Mouse (Mus musculus) midbrain, embryonic 15.5 days (tissue): ENCODE measurements at regions not wholly inside any gene's neighbourhood (a gene's known extent, or its start where the extent isn't known, plus 50 kb on each side); places are given as distances from the start of the nearest gene placed in this dataset.

Experiments
- ATAC-seq: fragments of 200-750 bp; cut with Nextera tagmentation; replicated peaks from 2 replicates; pipeline ENCODE4 v1.8.0; 2017; ENCODE audit warnings: moderate TSS enrichment
- H3K27ac ChIP-seq: fragments of 300-500 bp; sonication (generic); 2 replicates; pipeline ENCODE4 v1.5.1; 2015; ENCODE audit warnings: mild to moderate bottlenecking, inconsistent platforms
- H3K27me3 ChIP-seq: fragments of 300-500 bp; sonication (generic); replicated peaks from 2 replicates; pipeline ENCODE4 v1.6.1; 2015; ENCODE audit warnings: inconsistent platforms
- H3K36me3 ChIP-seq: fragments of 300-500 bp; sonication (generic); replicated peaks from 2 replicates; pipeline ENCODE4 v1.6.1; 2015; ENCODE audit warnings: inconsistent platforms
- H3K4me1 ChIP-seq: fragments of 300-500 bp; sonication (generic); 2 replicates; pipeline ENCODE4 v1.6.1; 2015; ENCODE audit warnings: inconsistent platforms
- H3K4me2 ChIP-seq: fragments of 300-500 bp; sonication (generic); 2 replicates; pipeline ENCODE4 v1.6.1; 2015; ENCODE audit warnings: inconsistent platforms, mild to moderate bottlenecking, moderate library complexity
- H3K4me3 ChIP-seq: fragments of 300-500 bp; sonication (generic); 2 replicates; pipeline ENCODE4 v1.5.1; 2015; ENCODE audit warnings: mild to moderate bottlenecking, inconsistent platforms
- H3K9ac ChIP-seq: fragments of 300-500 bp; sonication (generic); 2 replicates; pipeline ENCODE4 v1.6.1; 2015; ENCODE audit warnings: mild to moderate bottlenecking, inconsistent platforms
- H3K9me3 ChIP-seq: fragments of 300-500 bp; sonication (generic); 2 replicates; pipeline ENCODE4 v1.6.1; 2016; ENCODE audit warnings: inconsistent platforms
- WGBS: fragments of 180-500 bp; shearing (Covaris S2); methylation state at CpG from one replicate; pipeline ENCODE4 v1.1.7; 2015; ENCODE audit warnings: mixed read lengths; 5-methylcytosine and 5-hydroxymethylcytosine counted together

DNA sequence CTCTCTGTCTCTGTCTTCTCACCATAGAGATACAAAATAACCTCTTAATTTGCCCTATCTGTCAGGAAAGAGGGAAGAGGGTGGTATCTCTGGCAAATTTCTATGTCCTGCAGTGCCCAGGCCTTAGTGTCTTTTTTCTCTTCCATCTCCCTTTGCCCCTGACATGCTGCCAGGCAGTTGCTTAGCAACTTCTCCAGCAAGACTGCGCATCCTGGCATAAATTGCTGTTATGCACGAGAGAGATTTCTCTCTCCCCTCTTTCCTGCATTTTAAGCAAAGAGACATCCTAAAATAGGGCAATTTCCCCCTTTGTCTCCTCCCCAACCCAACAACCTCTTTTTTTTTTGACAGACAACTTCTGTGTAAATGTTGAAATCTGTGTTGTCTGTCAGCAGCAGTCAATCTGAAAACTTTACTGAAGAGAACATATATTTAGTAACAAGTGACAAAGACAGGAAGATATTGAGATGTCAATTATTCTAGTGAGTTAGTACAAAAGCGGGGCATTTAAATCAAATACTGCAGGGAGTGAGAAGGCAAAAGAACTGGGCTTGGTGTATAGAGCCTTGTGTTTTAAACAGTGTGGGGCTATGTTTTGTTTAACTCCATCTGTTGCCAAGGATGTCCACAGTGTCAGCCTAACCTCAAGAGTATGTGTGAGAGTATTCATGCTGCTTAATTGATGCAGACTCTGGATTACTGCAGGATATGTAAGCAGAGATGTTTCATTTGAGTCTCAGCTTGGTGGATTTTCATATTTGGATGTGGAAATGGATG lies 2745.7 kb upstream of the Lrrc6 start:
- Histone ChIP-seq H3K36me3 (no peaks in the 10 kb centered on the region), H3K4me3 (no peak overlapping the region), H3K4me2 (no peak overlapping the region), H3K27ac (peak overlapping the region; percentile 26; the same call in 1 of the 2 replicates), H3K4me1 (peaks cover 7% of the 10 kb centered on the region; the same call in 1 of the 2 replicates), H3K9ac (no peak overlapping the region), H3K27me3 (no peaks in the 10 kb centered on the region), H3K9me3 (no peaks in the 10 kb centered on the region)
- WGBS = 35% methylated on average over 3 of the region's 3 CpGs
- ATAC-seq = peak; percentile 90

DNA sequence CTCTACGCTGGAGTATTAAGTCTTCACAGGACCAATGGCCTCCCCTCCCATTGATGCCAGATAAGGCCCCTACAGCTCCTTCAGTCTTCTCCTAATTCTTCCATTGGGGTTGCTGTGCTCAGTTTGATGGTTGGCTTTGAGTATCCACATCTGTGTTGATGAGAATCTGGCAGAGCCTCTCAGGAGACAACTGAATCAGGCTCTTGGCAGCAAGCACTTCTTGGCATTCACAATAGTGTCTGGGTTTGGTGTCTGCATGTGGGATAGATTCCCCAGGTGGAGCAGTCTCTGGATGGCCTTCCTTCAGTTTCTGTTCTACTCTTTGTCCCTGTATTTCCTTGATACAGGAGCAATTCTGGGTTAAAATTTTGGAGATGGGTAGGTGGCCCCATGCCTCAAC lies 2734.6 kb upstream of the Lrrc6 start:
- WGBS = 90% methylated on average over 1 of the region's 1 CpGs
- Histone ChIP-seq H3K9ac (no peak overlapping the region), H3K4me1 (no peaks in the 10 kb centered on the region), H3K27ac (no peak overlapping the region), H3K27me3 (no peaks in the 10 kb centered on the region), H3K9me3 (no peaks in the 10 kb centered on the region), H3K4me2 (no peak overlapping the region), H3K4me3 (no peak overlapping the region), H3K36me3 (no peaks in the 10 kb centered on the region)
- ATAC-seq = no peak

DNA sequence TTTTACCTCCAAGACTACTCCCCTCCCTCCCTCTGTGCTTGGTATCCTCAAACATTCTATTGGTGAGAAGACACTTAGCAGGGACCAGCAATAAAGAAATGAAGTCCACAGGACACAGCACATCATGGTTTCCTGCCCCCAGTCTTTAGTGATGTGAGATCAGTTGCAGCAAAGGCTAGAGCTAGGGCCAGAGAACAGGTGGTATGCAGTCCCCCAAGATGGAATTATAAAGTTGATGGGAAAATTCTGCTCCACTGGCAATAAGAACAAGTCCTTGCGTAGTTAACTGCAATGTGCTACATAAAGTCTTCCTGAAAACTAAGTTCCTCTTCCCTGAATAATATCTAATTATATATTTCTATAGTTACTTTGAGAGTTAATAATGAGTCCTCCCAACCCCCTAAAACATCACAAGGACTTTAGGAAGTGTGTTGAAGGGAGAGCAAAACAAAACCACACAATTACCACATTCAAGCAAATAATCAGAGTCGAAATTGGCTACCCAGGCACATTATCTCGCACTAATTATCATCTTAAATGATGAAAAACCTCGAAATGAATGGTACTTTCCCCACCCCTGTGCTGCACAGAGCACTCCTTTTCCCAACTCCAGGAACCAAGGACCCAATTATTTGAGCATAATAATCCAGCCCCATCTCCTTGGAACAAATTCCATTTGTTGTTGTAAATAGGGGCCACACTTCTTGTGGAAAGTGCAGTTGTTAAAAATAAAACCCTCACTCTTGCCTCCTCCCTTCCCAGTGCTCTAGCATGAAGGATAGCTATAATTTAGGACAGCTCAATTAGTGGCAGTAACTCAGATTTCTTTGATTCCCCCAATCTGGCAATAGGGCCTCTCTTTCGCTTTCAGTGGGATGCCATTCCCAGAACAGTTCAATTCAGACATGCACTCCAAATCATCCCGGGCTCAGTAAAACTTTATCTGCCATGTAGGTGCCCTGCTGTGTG lies 2724.2 kb upstream of the Lrrc6 start:
- Histone ChIP-seq H3K36me3 (no peaks in the 10 kb centered on the region), H3K4me3 (no peak overlapping the region), H3K9me3 (no peaks in the 10 kb centered on the region), H3K4me2 (no peak overlapping the region), H3K27me3 (no peaks in the 10 kb centered on the region), H3K4me1 (no peaks in the 10 kb centered on the region), H3K9ac (no peak overlapping the region), H3K27ac (no peak overlapping the region)
- 71% methylated on average over 6 of the region's 6 CpGs for WGBS
- ATAC-seq = no peak

DNA sequence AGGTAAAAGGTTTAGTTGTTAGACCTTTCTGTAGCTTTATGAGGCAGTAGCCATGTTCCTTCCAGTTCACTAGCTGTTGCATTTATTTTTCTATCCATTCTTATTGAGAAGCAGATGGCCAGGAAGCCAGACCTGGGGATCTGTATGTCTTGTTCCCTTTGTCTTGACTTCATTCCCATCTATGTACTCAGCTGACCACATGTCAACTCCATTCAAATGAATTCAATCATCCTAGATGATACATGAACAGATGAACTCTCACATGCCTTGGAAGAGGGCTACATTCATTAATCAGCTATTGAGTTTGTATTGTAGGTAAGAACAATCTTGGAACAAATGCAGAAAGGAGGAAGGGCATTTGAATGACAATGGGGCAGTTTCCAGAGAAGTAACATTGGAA lies 2722.7 kb upstream of the Lrrc6 start:
- no peaks in the 10 kb centered on the region for H3K9me3 ChIP-seq
- H3K4me1 ChIP-seq = no peaks in the 10 kb centered on the region
- no peaks in the 10 kb centered on the region for H3K36me3 ChIP-seq
- no peak overlapping the region for H3K27ac ChIP-seq
- ATAC-seq = no peak
- H3K4me2 ChIP-seq = no peak overlapping the region
- H3K9ac ChIP-seq = no peak overlapping the region
- no peak overlapping the region for H3K4me3 ChIP-seq
- no peaks in the 10 kb centered on the region for H3K27me3 ChIP-seq

DNA sequence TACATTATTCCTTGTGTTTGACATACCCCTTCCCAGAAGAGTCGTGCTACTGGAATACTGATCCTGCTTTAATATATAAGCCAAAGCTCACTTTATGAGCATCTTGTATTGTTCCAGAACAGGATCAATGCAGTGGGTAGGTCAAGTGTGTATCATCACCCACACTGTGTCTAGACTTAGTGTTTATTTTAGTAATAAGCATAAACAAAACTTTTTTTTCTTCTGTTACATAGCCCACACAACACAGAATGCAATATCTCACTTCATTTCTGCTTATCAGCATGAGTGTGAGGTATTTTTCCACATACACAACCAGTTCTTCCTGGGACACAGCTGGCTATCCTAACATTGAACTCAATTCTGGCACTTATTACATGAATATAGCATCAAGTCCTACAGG lies 2721.7 kb upstream of the Lrrc6 start:
- Histone ChIP-seq H3K9ac (no peak overlapping the region), H3K36me3 (no peaks in the 10 kb centered on the region), H3K27ac (no peak overlapping the region), H3K4me3 (no peak overlapping the region), H3K9me3 (no peaks in the 10 kb centered on the region), H3K4me2 (no peak overlapping the region), H3K27me3 (no peaks in the 10 kb centered on the region), H3K4me1 (no peaks in the 10 kb centered on the region)
- 80% methylated on average over 1 of the region's 1 CpGs for WGBS
- ATAC-seq = no peak
